Mouse (Mus musculus) testis, postnatal 14 days (tissue): Measurements from ENCODE around the gene Nisch.

Experiments
- DNase-seq: peaks from one replicate; pipeline ENCODE4 v3.0.0; 2021; ENCODE audit warnings: low spot score

The Nisch gene

DNA sequence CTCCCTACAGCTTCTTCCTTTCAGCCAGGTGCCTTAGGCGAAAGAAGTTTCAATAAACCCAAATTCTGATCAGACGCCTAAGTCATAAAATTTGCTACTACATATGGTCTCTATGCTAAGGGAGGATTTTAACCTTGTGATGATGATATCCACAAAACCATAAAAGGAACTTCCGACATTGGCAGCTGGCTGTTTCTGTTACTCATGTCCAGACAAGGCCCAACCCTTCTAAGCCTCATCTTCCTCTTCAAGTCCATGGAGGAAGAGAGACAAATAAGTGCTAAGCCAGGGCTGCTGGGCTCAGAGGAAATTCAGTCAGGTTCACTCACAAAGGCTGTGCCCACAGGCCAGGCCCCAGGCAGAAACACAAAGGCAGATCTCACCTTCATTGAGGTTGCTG is 27.4 kb downstream of the Nisch start:
- no peak for DNase-seq

- no peak for DNase-seq
Observed at GRCm38 (mm10) chr14:31188771-31189181, 28.0 kb downstream of the Nisch start.

DNA sequence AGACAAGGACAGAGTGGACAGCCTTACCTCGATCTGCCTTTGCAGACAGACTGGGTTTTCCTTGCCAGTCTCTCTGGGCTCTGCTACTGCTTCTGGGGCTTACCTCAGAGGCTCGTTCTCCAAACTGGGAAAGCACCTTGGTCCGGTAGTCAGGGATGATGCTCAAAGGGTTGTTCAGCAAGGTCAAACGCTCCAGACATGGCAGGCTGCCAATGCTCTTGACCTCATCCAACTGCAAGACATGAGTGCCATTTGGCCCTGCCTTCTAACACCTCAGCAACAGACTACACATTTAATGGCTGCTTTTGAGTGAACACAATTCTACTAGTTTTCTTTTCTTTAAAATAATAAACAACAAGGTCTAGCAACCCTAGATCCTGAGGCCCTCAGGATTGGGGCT is 30.1 kb downstream of the Nisch start:
- no peak for DNase-seq

- no peak for DNase-seq
Observed at GRCm38 (mm10) chr14:31184195-31184594, 32.6 kb downstream of the Nisch start.

DNA sequence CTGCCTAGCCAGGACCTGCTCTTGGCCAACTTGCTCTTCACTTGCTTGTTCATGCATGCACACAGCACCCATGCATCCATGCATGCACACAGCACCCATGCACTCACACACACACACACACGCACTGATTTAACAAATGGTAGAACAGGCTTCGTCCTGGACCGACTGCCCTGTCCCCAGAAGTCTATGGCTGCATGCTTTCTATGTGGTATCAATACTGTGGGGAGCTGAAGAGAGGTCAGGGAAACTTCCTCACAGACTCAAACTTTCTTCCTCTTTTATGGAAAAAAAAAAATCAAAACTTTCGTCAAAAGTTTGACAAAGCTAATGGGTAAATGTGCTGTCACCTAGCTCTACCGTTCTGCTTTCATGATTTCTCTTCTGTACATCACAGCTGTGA is 33.2 kb downstream of the Nisch start:
- no peak for DNase-seq

GRCm38 (mm10) chr14:31182786-31183290 is 33.9 kb downstream of the Nisch start:
- no peak for DNase-seq

- DNase-seq = no peak
Observed at GRCm38 (mm10) chr14:31181512-31181911, 35.2 kb downstream of the Nisch start.

DNA sequence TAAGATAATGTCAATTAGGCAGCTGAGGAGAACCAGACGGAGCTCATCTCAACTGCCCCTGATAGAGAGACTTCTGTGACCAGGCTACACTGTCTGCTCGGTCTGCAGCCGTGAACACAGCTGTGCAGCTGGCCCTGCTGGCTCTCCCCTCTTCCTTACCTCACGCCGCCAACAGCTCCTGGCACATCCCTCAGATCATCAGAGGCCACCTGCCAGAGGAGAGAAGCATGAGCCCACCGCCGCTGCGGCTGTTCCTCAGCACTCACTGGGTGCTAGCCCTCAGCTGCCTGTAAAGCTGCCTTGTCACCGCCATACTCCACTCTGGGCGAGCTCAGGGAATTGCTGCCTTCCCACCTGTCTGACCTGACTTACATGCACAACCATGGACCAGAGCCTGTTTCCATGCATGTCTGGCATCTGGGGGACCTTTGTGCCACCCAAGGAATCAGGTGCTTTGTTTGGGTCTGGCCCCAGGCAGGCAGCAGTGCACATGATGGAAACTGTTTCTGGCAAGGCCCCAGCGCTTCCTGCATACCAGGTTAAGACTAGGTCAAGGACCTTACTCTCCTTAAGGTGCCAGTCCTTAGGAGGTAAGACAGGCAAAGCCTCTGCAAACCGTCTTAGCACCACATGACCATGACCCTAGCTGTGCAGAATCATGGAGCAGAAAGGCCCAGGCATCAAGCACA is 36.9 kb downstream of the Nisch start:
- DNase-seq = no peak

GRCm38 (mm10) chr14:31177715-31178114 is 39.0 kb downstream of the Nisch start:
- DNase-seq = no peak

GRCm38 (mm10) chr14:31177287-31177686 is 39.5 kb downstream of the Nisch start:
- no peak for DNase-seq

- DNase-seq = no peak
Observed at GRCm38 (mm10) chr14:31173537-31173936, 43.2 kb downstream of the Nisch start.

DNA sequence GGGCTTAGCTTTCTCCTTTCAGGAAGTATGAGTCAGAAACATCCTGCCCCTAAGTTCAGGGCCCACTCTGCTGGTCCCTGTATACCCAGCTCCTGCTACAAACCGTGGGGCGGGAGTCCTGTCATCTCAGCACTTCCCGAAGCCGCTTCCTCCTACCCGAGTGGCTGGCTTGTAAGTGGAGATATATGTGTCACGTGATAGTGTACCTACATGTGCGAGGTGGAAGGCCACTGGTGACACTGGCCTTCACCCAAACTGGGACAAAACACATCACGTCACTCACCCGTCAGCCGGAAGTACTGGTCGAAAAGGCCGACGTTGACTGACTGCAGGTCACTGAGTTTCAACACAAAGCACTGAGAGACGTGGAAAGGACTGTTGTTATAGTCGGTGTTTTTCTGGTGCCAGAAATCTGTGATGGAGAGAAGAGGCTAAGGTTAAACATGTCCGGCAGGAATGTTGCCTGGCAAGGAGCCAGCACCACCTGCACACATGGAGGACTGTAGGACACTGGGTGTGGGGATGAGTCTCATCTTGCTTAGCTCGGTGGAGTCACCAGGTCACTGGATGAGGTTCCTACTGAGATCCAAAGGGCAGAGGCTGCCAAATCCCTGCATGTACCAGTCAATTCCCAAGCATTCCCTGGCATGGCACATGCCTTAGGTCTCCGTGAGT is 43.8 kb downstream of the Nisch start:
- DNase-seq = no peak

GRCm38 (mm10) chr14:31171821-31172220 is 44.9 kb downstream of the Nisch start:
- no peak for DNase-seq

DNA sequence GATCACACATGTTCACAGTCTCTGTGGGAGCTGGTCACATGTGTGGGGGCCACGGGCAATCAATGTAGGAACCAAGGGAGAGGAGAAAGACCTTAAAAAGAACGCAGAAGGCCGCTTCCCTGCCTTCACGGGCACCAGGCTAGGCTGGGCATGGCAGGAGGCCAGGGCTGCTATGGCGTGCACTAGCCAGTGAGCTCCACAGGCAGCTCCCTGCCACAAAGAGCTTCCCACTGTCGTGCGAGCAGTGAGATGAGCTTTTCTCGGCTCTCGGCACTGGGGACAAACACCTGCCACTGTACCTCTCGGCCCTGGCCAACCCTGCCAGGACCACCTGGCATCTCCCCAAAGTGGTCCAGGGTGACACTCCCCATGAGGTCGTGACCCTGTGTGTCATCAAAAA is 45.4 kb downstream of the Nisch start:
- no peak for DNase-seq

GRCm38 (mm10) chr14:31170963-31171362 is 45.8 kb downstream of the Nisch start:
- DNase-seq = no peak

DNA sequence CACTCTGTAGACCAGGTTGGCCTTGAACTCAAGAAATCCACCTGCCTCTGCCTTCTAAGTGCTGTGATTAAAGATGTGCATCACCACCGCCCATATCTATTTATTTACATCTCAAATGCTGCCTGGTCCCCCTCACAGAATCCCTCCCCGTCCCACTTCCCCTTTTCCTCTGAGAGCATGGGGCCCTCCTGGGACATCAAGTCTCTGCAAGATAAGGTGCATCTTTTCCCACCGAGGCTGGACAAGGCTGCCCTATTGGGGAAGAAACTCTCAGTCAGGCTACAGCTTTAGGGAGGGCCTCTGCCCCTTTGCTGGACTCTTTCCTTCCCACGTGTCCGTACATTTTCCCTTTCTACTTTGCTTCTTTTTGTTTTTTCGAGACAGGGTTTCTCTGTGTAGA is 47.2 kb downstream of the Nisch start:
- DNase-seq = no peak

- no peak for DNase-seq
Observed at GRCm38 (mm10) chr14:31168425-31168824, 48.3 kb downstream of the Nisch start, which contains the start of gene Stab1. Gene Stab1 (minus strand): TSS chr14:31168641.

GRCm38 (mm10) chr14:31166827-31167226 is 49.9 kb downstream of the Nisch start:
- DNase-seq = no peak

GRCm38 (mm10) chr14:31165991-31166630 is 50.6 kb downstream of the Nisch start:
- no peak for DNase-seq

DNA sequence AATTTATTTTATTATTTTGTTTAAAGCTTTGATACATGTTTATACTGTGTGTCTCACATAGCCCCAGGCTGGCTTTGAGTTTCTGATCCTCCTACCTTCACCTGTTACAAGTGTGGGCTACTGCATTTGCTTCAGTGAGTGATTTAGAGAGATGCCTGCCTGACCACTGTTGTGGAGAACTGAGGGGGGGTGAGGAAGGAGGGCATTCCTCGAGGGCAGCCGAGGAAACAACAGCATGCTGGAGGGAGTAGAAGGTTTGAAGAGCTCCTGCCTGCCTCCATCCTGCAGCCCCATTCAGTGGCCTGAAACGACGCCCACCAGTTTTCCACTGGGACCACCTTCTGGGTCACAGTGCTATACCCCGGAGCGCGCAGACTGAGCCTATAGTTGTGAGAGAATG is 51.3 kb downstream of the Nisch start:
- no peak for DNase-seq

DNA sequence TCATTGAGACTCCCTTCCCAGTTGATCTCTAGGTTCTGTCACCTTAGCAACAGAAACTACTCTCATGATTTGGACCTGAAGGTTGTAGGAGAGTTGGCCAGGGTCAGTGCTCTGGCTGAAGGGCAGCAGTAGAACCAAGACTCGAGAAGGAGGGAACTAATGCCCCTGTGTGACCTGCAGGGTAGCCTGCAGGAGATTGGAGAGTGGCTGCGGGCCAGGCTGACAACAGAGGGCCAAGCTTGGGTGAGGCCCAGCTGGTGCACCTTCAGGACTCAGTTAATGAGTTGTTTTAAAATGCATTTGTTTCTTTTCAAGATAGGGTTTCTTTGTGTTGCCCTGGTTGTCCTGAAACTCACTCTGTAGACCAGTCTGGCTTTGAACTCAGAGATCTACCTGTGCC is 51.7 kb downstream of the Nisch start:
- DNase-seq = no peak

DNA sequence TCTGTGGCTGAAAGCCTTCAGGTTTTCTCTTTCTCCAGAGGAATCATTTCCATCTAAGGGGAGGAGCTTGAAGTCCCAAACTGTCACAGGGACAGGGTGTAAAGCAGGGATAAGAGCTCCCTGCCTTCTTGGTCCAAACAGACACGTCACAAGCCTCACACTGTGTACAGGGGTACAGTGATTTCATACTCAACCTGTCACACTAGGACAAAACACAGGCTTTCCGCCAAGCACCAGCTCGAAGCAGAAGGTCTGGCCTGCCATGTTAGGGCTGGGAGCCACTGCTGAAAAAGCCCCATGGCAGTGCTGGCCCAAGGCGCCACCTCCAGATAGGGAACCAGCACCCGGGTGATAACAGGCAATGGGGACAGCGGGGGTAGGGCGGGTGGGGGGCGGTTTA is 52.7 kb downstream of the Nisch start:
- DNase-seq = no peak

DNA sequence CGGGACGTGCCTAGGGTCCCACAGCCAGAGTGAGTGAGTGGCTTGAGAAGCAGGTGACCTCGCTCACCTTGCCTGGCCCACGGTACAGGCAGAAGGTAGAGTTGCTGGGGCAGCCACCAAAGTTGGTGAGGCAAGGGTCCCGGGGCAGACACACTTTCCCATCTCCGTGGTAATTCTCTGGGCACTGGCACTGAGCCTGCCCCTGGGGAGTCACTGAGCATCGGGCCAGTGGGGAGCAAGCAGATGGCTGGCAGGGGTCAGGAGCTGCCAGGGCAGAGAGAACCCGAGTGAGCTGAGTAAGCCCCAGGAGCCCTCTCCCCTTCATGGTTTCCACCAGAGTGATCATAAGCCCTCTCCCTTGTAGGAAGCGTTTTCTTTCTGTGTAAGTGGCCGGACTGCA is 55.1 kb downstream of the Nisch start:
- DNase-seq = no peak
